Mouse (Mus musculus): Measurements from ENCODE around the gene Zfp992.
"Not testable (repeated sequence)": the region's sequence is repeated elsewhere in the genome, so short reads cannot be mapped to it uniquely, and the experiment has no call there.

Gene Zfp992

GRCm38 (mm10) chr4:146474716-146475676 lies 26.2 kb downstream of the Zfp992 start:
- DNase-seq (ENCODE audit: low spot score in 2 of 2) = not testable (repeated sequence)

- DNase-seq (ENCODE audit: low spot score in 2 of 2) = not testable (repeated sequence)
These were observed 27.4 kb downstream of the Zfp992 start for GRCm38 (mm10) chr4:146476260-146476659.

- not testable (repeated sequence) for DNase-seq (ENCODE audit: low spot score in 2 of 2)
These were observed 28.1 kb downstream of the Zfp992 start for GRCm38 (mm10) chr4:146476959-146477358.

- DNase-seq (ENCODE audit: low spot score in 2 of 2) = not testable (repeated sequence)
These were observed 31.7 kb downstream of the Zfp992 start for GRCm38 (mm10) chr4:146480376-146481096.

- not testable (repeated sequence) for DNase-seq (ENCODE audit: low spot score in 2 of 2)
These were observed 33.7 kb downstream of the Zfp992 start for GRCm38 (mm10) chr4:146482546-146482945.

GRCm38 (mm10) chr4:146483571-146484280 lies 34.9 kb downstream of the Zfp992 start:
- not testable (repeated sequence) for DNase-seq (ENCODE audit: low spot score in 2 of 2)

GRCm38 (mm10) chr4:146484676-146485075 lies 35.9 kb downstream of the Zfp992 start:
- DNase-seq (ENCODE audit: low spot score in 2 of 2) = not testable (repeated sequence)

- DNase-seq (ENCODE audit: low spot score in 2 of 2) = not testable (repeated sequence)
These were observed 36.5 kb downstream of the Zfp992 start for GRCm38 (mm10) chr4:146485183-146485939.

GRCm38 (mm10) chr4:146486753-146487152 lies 37.9 kb downstream of the Zfp992 start:
- not testable (repeated sequence) for DNase-seq (ENCODE audit: low spot score in 2 of 2)

- DNase-seq (ENCODE audit: low spot score in 2 of 2) = not testable (repeated sequence)
These were observed 40.4 kb downstream of the Zfp992 start for GRCm38 (mm10) chr4:146489196-146489595.

- DNase-seq (ENCODE audit: low spot score in 2 of 2) = not testable (repeated sequence)
These were observed 43.2 kb downstream of the Zfp992 start for GRCm38 (mm10) chr4:146491993-146492392.

GRCm38 (mm10) chr4:146492439-146492838 lies 43.6 kb downstream of the Zfp992 start:
- DNase-seq (ENCODE audit: low spot score in 2 of 2) = no peak

- DNase-seq (ENCODE audit: low spot score in 2 of 2) = no peak
These were observed 44.0 kb downstream of the Zfp992 start for GRCm38 (mm10) chr4:146492851-146493250.

- DNase-seq (ENCODE audit: low spot score in 2 of 2) = not testable (repeated sequence)
These were observed 44.6 kb downstream of the Zfp992 start for GRCm38 (mm10) chr4:146493319-146493907.

- no peak for DNase-seq (ENCODE audit: low spot score in 2 of 2)
These were observed 46.2 kb downstream of the Zfp992 start for GRCm38 (mm10) chr4:146494980-146495379.

- not testable (repeated sequence) for DNase-seq (ENCODE audit: low spot score in 2 of 2)
These were observed 49.0 kb downstream of the Zfp992 start for GRCm38 (mm10) chr4:146497695-146498275.

- not testable (repeated sequence) for DNase-seq (ENCODE audit: low spot score in 2 of 2)
These were observed 52.9 kb downstream of the Zfp992 start, which contains the start of gene Zfp981 for GRCm38 (mm10) chr4:146501727-146502126. TSS of gene Zfp981 (plus strand) at chr4:146502027.

- DNase-seq (ENCODE audit: low spot score in 2 of 2) = not testable (repeated sequence)
These were observed 60.2 kb downstream of the Zfp992 start for GRCm38 (mm10) chr4:146509029-146509428.

- DNase-seq (ENCODE audit: low spot score in 2 of 2) = not testable (repeated sequence)
These were observed 63.0 kb downstream of the Zfp992 start for GRCm38 (mm10) chr4:146511871-146512270.

- DNase-seq (ENCODE audit: low spot score in 2 of 2) = no peak
These were observed 67.7 kb downstream of the Zfp992 start for GRCm38 (mm10) chr4:146516474-146516873.

Data from right cerebral cortex, postnatal 10 days (tissue).